In genomic region chr17:45054526-45054925, GRCm38 (mm10) we compare ENCODE assay signal across 20 mouse cellular contexts.
DNase-seq lines count a peak whose midpoint lies in the region; ATAC-seq lines count a peak whose summit lies in the region.
"Had no signal": no experiment of that assay in that cellular context is flagged by ENCODE, and none has a peak within 500 bp of the region (broad histone marks: within the 10 kb centered on the region; RNA-seq: fewer than 3 reads in every experiment).

No protein-coding gene starts in this region.

- WGBS in embryonic facial prominence, embryonic 13.5 days: 26% methylated on average over 4 of the region's 4 CpGs
- WGBS in limb, embryonic 13.5 days: 30% methylated on average over 4 of the region's 4 CpGs

- no peak for ATAC-seq in embryonic facial prominence, embryonic 13.5 days (ENCODE audit: insufficient number of reproducible peaks, insufficient read depth, low FRiP score, low TSS enrichment, low read depth)
- ATAC-seq in limb, embryonic 13.5 days (ENCODE audit: low FRiP score, low read depth): no peak
- no peak for ATAC-seq in megakaryocyte, adult 5-6 weeks (ENCODE audit: poor library complexity, severe bottlenecking)
- ATAC-seq: forebrain, embryonic 16.5 days; intestine, embryonic 15.5 days had no signal

- H3K36me3 ChIP-seq in embryonic facial prominence, embryonic 13.5 days: no peaks in the 10 kb centered on the region
- no peaks in the 10 kb centered on the region for H3K36me3 ChIP-seq in limb, embryonic 13.5 days
- H3K36me3 ChIP-seq: forebrain, embryonic 12.5 days; heart, embryonic 10.5 days; intestine, embryonic 15.5 days had no signal

- H3K4me2 ChIP-seq in embryonic facial prominence, embryonic 13.5 days: no peak overlapping the region; the same call in 1 of the 2 replicates
- no peak overlapping the region for H3K4me2 ChIP-seq in limb, embryonic 13.5 days (replicated peaks)
- H3K4me2 ChIP-seq: forebrain, embryonic 12.5 days; hindbrain, embryonic 14.5 days; intestine, embryonic 15.5 days had no signal

- no peak overlapping the region for H3K9ac ChIP-seq in embryonic facial prominence, embryonic 13.5 days
- H3K9ac ChIP-seq in limb, embryonic 13.5 days: no peak overlapping the region
- H3K9ac ChIP-seq: forebrain, embryonic 12.5 days; hindbrain, embryonic 14.5 days; intestine, embryonic 15.5 days had no signal

- no peak overlapping the region for H3K4me3 ChIP-seq in embryonic facial prominence, embryonic 13.5 days
- no peak overlapping the region for H3K4me3 ChIP-seq in limb, embryonic 13.5 days
- H3K4me3 ChIP-seq: forebrain, embryonic 12.5 days; heart, embryonic 10.5 days; intestine, embryonic 15.5 days had no signal

- DNase-seq in NIH3T3 (ENCODE audit: low read depth): peak; percentile 42
- peak; percentile 42 for DNase-seq in forelimb bud, embryonic 11.5 days (ENCODE audit: low read depth, low spot score)
- DNase-seq in T-cell, adult 2 months (ENCODE audit: low spot score): no peak
- no peak for DNase-seq in right cerebral cortex, postnatal 10 days (ENCODE audit: low spot score in 2 of 2)
- DNase-seq: adrenal gland, adult 8-10 months; adrenal gland, postnatal 36 days; cerebellum, adult 2 months; cerebellum, postnatal 10 days; gastrocnemius, postnatal 14 days; heart, postnatal 10 days; heart, postnatal 4 days had no signal

- H3K9me3 ChIP-seq in embryonic facial prominence, embryonic 13.5 days: no peaks in the 10 kb centered on the region
- no peaks in the 10 kb centered on the region for H3K9me3 ChIP-seq in limb, embryonic 13.5 days
- H3K9me3 ChIP-seq: forebrain, embryonic 12.5 days; heart, embryonic 10.5 days; intestine, embryonic 15.5 days had no signal

- H3K4me1 ChIP-seq in embryonic facial prominence, embryonic 13.5 days: peaks cover 63% of the 10 kb centered on the region
- H3K4me1 ChIP-seq in limb, embryonic 13.5 days: peaks cover 50% of the 10 kb centered on the region
- H3K4me1 ChIP-seq: heart, embryonic 10.5 days; intestine, embryonic 15.5 days had no signal

- H3K27me3 ChIP-seq in embryonic facial prominence, embryonic 13.5 days: no peaks in the 10 kb centered on the region
- H3K27me3 ChIP-seq in limb, embryonic 13.5 days: 0 out of 2 replicates have a peak, but pooled peaks cover 11% of the 10 kb centered on the region
- H3K27me3 ChIP-seq: CH12.LX; forebrain, embryonic 12.5 days; intestine, embryonic 15.5 days had no signal

- H3K27ac ChIP-seq in embryonic facial prominence, embryonic 13.5 days: peak overlapping the region; percentile 85
- 0 out of 2 replicates have a peak overlapping the region, but pooled peaks have one; percentile 45 for H3K27ac ChIP-seq in limb, embryonic 13.5 days
- H3K27ac ChIP-seq: forebrain, embryonic 12.5 days; heart, embryonic 10.5 days; hindbrain, embryonic 14.5 days; intestine, embryonic 15.5 days had no signal

Comparison
In these comparisons a context has a peak if more than half of its experiments do, and no peak if none do; other contexts are left out.
1. DNase-seq: peak in NIH3T3 (single experiment) and forelimb bud, embryonic 11.5 days (single experiment); none in T-cell, adult 2 months (single experiment) and right cerebral cortex, postnatal 10 days (0 of 2).